Mouse (Mus musculus) midbrain, postnatal 0 days (tissue): ENCODE data around the gene Khdc4. TPM values are rescaled to one million over a fixed set of nuclear protein-coding genes. Genes with fewer than 3 reads are reported as not detected.
A peak's percentile ranks its signal among the peaks of the same experiment; 100 is the strongest.

ENCODE experiments used
- ATAC-seq: fragments of 200-750 bp; cut with Nextera tagmentation; 2 replicates; pipeline ENCODE4 v1.8.0; 2017; ENCODE audit warnings: moderate number of reproducible peaks, mild to moderate bottlenecking, moderate TSS enrichment, moderate library complexity; ENCODE audit not compliant: low FRiP score
- DNase-seq: peaks from one replicate; pipeline ENCODE4 v3.0.0-alpha.2; 2015; ENCODE audit warnings: low spot score
- H3K27ac ChIP-seq: fragments of 300-500 bp; sonication (generic); 2 replicates; pipeline ENCODE4 v1.5.1; 2014; ENCODE audit warnings: low read depth, mild to moderate bottlenecking, low read length, mixed read lengths
- H3K27me3 ChIP-seq: fragments of 300-500 bp; sonication (generic); 2 replicates; pipeline ENCODE4 v1.6.1; 2014; ENCODE audit warnings: low read length, control low read depth, mixed read lengths; ENCODE audit not compliant: insufficient read depth
- H3K36me3 ChIP-seq: fragments of 300-500 bp; sonication (generic); 2 replicates; pipeline ENCODE4 v1.6.1; 2014; ENCODE audit warnings: low read length, control low read depth, mixed read lengths; ENCODE audit not compliant: insufficient read depth
- H3K4me1 ChIP-seq: fragments of 300-500 bp; sonication (generic); 2 replicates; pipeline ENCODE4 v1.6.1; 2014; ENCODE audit warnings: mild to moderate bottlenecking, control low read depth, antibody characterized with exemption, low read length, mixed read lengths; ENCODE audit not compliant: insufficient read depth
- H3K4me2 ChIP-seq: fragments of 300-500 bp; sonication (generic); 2 replicates; pipeline ENCODE4 v1.6.1; 2014; ENCODE audit warnings: low read depth, mild to moderate bottlenecking, low read length, mixed read lengths; ENCODE audit not compliant: poor library complexity, severe bottlenecking
- H3K4me3 ChIP-seq: fragments of 300-500 bp; sonication (generic); 2 replicates; pipeline ENCODE4 v1.5.1; 2014; ENCODE audit warnings: low read depth, mild to moderate bottlenecking, low read length, moderate library complexity
- H3K9ac ChIP-seq: fragments of 300-500 bp; sonication (generic); replicated peaks from 2 replicates; pipeline ENCODE4 v1.6.1; 2014; ENCODE audit warnings: mild to moderate bottlenecking, low read length, moderate library complexity, mixed read lengths; ENCODE audit not compliant: poor library complexity, severe bottlenecking
- H3K9me3 ChIP-seq: fragments of 300-500 bp; sonication (generic); 2 replicates; pipeline ENCODE4 v1.6.1; 2016; ENCODE audit warnings: low read length, control low read depth
- CTCF ChIP-seq: IDR thresholded peaks from 2 replicates; pipeline ENCODE4 v1.5.1; 2016; ENCODE audit warnings: antibody characterized with exemption, mild to moderate bottlenecking
- WGBS: fragments of 180-500 bp; shearing (Covaris S2); extraction: QIAGEN DNeasy Blood & Tissue Kit; methylation state at CpG from one replicate; pipeline ENCODE4 v1.1.7; 2014; 5-methylcytosine and 5-hydroxymethylcytosine counted together
- polyA plus RNA-seq: library from polyadenylated mRNA; unstranded; fragments of >200 nt; fragmentation: Nextera tagmentation; extraction: Ambion mirVana; gene quantifications from 2 replicates; pipeline ENCODE4 v1.2.1, GENCODE M21; 2015
- total RNA-seq: library from RNA; depleted of rRNA; stranded (reverse); fragments of >200 nt; gene quantifications from 2 replicates; pipeline ENCODE4 v1.2.3, GENCODE M21; 2014

Khdc4 gene
- total and polyA plus RNA-seq, 2 experiments from 2014 or later: 70.5 to 71.8 TPM

DNA sequence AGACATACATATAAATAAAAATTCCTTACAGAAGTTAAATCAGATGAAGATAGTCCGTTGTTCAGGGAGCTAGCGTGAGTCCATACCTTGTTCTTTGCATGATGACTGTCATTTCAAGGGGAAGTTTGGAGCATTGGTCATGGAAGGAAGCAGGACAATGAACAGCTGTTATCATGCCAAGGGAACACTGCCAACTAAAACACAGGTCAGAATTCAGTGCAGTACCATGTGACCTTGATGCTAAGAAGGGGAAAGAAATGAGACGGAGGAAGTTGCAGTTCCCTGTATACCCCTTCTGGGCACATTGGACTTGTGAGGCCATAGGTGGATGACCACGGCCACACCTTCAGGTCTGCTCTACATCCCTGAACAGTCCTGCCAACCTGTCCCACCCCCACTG, 31.0 kb upstream of the Khdc4 start:
- Histone ChIP-seq H3K9ac (no peak overlapping the region), H3K4me1 (no peaks in the 10 kb centered on the region), H3K27ac (no peak overlapping the region), H3K4me3 (no peak overlapping the region), H3K36me3 (no peaks in the 10 kb centered on the region), H3K9me3 (no peaks in the 10 kb centered on the region), H3K4me2 (no peak overlapping the region), H3K27me3 (no peaks in the 10 kb centered on the region)
- ATAC-seq: no peak
- 73% methylated on average over 4 of the region's 4 CpGs for WGBS
- DNase-seq: no peak
- TF ChIP-seq CTCF: no peak

DNA sequence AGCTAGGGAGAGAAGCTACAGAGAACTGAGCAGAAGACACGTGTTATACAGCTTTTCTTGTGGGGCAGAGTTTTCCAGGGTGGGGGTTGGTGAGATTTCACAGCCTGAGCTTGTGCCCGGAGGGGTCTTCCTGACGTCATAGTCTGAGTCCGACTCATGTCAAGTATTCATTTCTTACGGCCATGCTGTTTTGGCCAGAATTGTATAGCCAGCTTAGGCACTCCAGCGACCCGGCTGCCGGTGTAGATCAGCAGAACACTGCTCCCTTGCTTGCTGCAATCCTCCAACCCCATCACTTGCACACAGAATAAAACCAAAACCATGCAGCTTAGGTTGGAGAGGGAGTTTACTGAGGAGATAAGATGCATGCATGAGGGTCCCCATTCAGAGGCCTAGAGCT, 30.0 kb upstream of the Khdc4 start:
- WGBS: 81% methylated on average over 8 of the region's 8 CpGs
- Histone ChIP-seq H3K9me3 (no peaks in the 10 kb centered on the region), H3K27me3 (no peaks in the 10 kb centered on the region), H3K4me3 (no peak overlapping the region), H3K4me1 (no peaks in the 10 kb centered on the region), H3K27ac (no peak overlapping the region), H3K36me3 (no peaks in the 10 kb centered on the region), H3K4me2 (no peak overlapping the region), H3K9ac (no peak overlapping the region)
- no peak for ATAC-seq
- TF ChIP-seq CTCF: no peak
- DNase-seq: no peak

DNA sequence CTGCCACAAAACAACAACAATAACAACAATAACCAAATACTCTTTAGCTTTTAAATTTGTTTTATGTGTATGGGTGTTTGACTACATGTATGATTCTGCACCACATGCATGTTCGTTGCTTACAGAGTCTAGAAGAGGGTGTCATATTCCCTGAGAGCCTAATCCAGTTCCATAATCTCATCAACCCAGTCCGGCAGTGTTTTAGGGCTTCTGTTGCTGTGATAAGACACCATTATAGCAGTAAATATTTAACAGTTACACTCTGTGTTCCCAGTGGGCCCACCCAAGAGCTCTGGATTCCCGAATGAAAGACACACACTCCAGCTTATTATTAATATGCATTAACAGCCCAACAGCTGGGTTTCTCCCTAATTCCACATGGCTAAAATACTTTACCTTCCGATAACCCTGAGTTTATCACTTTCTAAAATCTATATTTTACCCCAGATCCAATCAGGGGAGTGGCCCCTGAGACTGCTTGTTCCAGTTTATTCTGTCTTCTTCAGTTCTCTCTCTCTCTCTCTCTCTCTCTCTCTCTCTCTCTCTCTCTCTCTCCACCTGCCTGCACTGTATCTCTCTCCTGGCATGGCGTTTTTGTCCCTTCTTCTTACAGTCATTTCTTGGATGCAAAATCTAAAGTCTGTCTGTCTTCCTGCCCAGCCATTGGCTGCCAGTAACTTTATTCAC, 27.0 kb upstream of the Khdc4 start:
- ATAC-seq (no peak), DNase-seq (no peak)
- H3K4me1 ChIP-seq: no peaks in the 10 kb centered on the region
- no peaks in the 10 kb centered on the region for H3K27me3 ChIP-seq
- WGBS: 69% methylated on average over 5 of the region's 5 CpGs
- no peak overlapping the region for H3K4me2 ChIP-seq
- H3K27ac ChIP-seq: no peak overlapping the region
- no peaks in the 10 kb centered on the region for H3K36me3 ChIP-seq
- H3K9me3 ChIP-seq: no peaks in the 10 kb centered on the region
- H3K4me3 ChIP-seq: no peak overlapping the region
- no peak for TF ChIP-seq CTCF
- no peak overlapping the region for H3K9ac ChIP-seq

DNA sequence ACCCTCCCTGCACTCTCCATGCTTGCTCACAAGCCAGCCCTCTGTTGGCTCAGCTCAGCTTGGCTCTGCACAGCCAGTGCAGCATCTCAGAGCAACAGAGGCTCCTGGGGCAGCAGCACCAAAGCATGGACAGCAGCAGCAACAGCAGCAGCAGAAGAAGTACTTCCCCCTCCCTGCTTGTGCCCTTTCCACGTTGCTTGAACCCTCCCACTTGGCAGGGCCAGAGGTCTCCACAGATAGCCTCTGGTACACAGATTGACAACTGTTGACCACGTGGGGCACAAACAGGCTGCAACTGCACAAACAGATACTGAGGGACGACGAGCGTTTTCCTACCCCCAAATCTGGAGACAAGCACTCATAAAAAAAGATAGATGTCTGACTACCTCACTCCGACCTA, 25.8 kb upstream of the Khdc4 start:
- DNase-seq (no peak), ATAC-seq (no peak)
- H3K9me3 ChIP-seq: no peaks in the 10 kb centered on the region
- no peaks in the 10 kb centered on the region for H3K36me3 ChIP-seq
- no peaks in the 10 kb centered on the region for H3K27me3 ChIP-seq
- H3K4me2 ChIP-seq: no peak overlapping the region
- WGBS: 51% methylated on average over 6 of the region's 6 CpGs
- TF ChIP-seq CTCF: no peak
- H3K9ac ChIP-seq: no peak overlapping the region
- H3K4me1 ChIP-seq: no peaks in the 10 kb centered on the region
- H3K27ac ChIP-seq: no peak overlapping the region
- no peak overlapping the region for H3K4me3 ChIP-seq

DNA sequence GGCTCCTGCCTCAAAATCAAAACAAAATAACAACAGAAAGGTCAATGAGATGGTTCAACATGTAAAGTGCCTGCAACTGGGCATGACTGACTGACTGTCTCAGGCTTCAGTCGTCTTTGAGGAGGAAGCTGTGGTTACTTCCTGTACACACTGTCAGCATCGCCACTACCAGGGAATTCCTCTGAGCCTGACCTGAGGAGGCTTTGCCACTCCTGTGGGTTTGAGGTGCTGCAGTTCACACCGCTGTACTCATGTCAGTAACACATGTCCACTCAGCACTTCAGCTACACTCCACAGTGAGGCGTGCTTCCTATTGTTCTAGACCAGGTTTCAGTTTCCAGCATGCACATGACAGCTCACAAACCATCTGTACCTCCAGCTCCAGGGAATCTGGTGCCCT, 21.5 kb upstream of the Khdc4 start:
- WGBS: 86% methylated on average over 4 of the region's 4 CpGs
- TF ChIP-seq CTCF: no peak
- H3K4me3 ChIP-seq: no peak overlapping the region
- ATAC-seq (no peak), DNase-seq (no peak)
- H3K9ac ChIP-seq: no peak overlapping the region
- H3K9me3 ChIP-seq: no peaks in the 10 kb centered on the region
- H3K27ac ChIP-seq: no peak overlapping the region
- H3K4me1 ChIP-seq: no peaks in the 10 kb centered on the region
- H3K36me3 ChIP-seq: no peaks in the 10 kb centered on the region
- H3K27me3 ChIP-seq: no peaks in the 10 kb centered on the region
- H3K4me2 ChIP-seq: no peak overlapping the region

DNA sequence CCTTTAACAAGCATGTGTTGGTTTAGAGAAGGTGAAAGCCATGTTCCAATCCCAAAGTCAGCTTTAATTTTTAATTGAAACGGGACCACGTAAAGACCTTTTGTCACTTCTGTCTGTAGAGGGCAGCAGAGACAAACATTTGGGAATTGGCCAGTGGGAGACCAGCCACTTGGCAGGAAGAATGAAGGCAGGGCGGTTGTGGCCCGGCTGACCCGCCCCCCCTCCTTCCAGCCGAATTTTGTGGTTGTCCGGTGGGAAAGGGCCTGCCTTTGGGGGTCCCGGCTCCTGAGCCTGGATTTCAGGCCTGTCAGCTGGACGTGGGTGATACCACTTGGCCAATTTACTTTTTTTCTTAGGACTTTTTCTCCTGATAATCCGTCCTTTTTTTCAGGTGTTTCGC, 8.2 kb upstream of the Khdc4 start:
- Histone ChIP-seq H3K27me3 (no peaks in the 10 kb centered on the region), H3K4me1 (no peaks in the 10 kb centered on the region), H3K9me3 (no peaks in the 10 kb centered on the region), H3K27ac (no peak overlapping the region), H3K9ac (peak overlapping the region; percentile 39; the same call in 1 of the 2 replicates), H3K4me3 (peak overlapping the region; percentile 30), H3K4me2 (peak overlapping the region; percentile 61), H3K36me3 (no peaks in the 10 kb centered on the region)
- DNase-seq: peak; percentile 90
- ATAC-seq: no peak
- WGBS: 9% methylated on average over 11 of the region's 11 CpGs
- peak; percentile 81 for TF ChIP-seq CTCF
